Mouse (Mus musculus): ENCODE results near the gene Uba6.

GRCm38 (mm10) chr5:86068451-86068850 is 104.2 kb downstream of the Uba6 start:
- TF ChIP-seq CTCF (IDR thresholded peaks at IDR 0.05; ENCODE audit: borderline replicate concordance, extremely low read depth, insufficient read depth, insufficient read length) (no peak), POLR2A (IDR thresholded peaks at IDR 0.05; ENCODE audit: borderline replicate concordance, extremely low read depth, insufficient read depth, insufficient read length, poor library complexity, severe bottlenecking) (no peak)

Data from brain, embryonic 14.5 days (tissue).